Mouse (Mus musculus) ES-Bruce4 (cell line): ENCODE measurements around the gene Bckdha. TPM values are rescaled to one million over a fixed set of nuclear protein-coding genes. Genes with fewer than 3 reads are reported as not detected.

ENCODE experiments used
- H3K27ac ChIP-seq: 2 replicates; pipeline ENCODE4 v1.5.1; 2012; ENCODE audit warnings: low read length, inconsistent platforms; ENCODE audit not compliant: insufficient read depth
- H3K27me3 ChIP-seq: 2 replicates; pipeline ENCODE4 v1.6.1; 2012; ENCODE audit warnings: mild to moderate bottlenecking, low read length, inconsistent platforms; ENCODE audit not compliant: control insufficient read depth, poor library complexity, insufficient read depth, severe bottlenecking
- H3K36me3 ChIP-seq: 2 replicates; pipeline ENCODE4 v1.6.1; 2012; ENCODE audit warnings: inconsistent platforms, mild to moderate bottlenecking, low read length, moderate library complexity; ENCODE audit not compliant: control insufficient read depth, poor library complexity, insufficient read depth, severe bottlenecking
- H3K4me1 ChIP-seq: one replicate; pipeline ENCODE4 v1.8.1; 2011; ENCODE audit warnings: low read length; ENCODE audit not compliant: control insufficient read depth, insufficient read depth
- H3K4me3 ChIP-seq: 2 replicates; pipeline ENCODE4 v1.5.1; 2011; ENCODE audit warnings: low read depth, mild to moderate bottlenecking, low read length
- H3K9ac ChIP-seq: 2 replicates; pipeline ENCODE4 v1.6.1; 2012; ENCODE audit warnings: low read depth, mild to moderate bottlenecking, inconsistent platforms; ENCODE audit not compliant: poor library complexity, severe bottlenecking
- H3K9me3 ChIP-seq: replicated peaks from 2 replicates; pipeline ENCODE4 v1.6.1; 2012; ENCODE audit warnings: mild to moderate bottlenecking, low read length, inconsistent platforms; ENCODE audit not compliant: control insufficient read depth, poor library complexity, insufficient read depth, severe bottlenecking
- CTCF ChIP-seq: IDR thresholded peaks from one replicate; pipeline ENCODE4 v1.8.1; 2011; ENCODE audit warnings: low read depth, low read length
- EP300 ChIP-seq: IDR thresholded peaks from 2 replicates; pipeline ENCODE4 v1.6.1; 2011; ENCODE audit warnings: low read depth, low read length; ENCODE audit not compliant: insufficient read depth
- POLR2A ChIP-seq: IDR thresholded peaks from one replicate; pipeline ENCODE4 v1.8.1; 2011; ENCODE audit warnings: low read length; ENCODE audit not compliant: insufficient read depth
- polyA plus RNA-seq: library from polyadenylated mRNA; stranded (reverse); fragments of >200 nt; gene quantifications from 2 replicates; pipeline ENCODE4 v1.2.4, GENCODE M21; 2011; ENCODE audit warnings: low read depth; ENCODE audit not compliant: missing spikeins, insufficient read depth, insufficient read length

The Bckdha gene
- polyA plus RNA-seq, 1 experiment, result 26.1 TPM

GRCm38 (mm10) chr7:25703793-25704494 is 45.2 kb upstream of the Bckdha start:
- no peak overlapping the region for H3K9ac ChIP-seq
- H3K4me3 ChIP-seq, result no peak overlapping the region
- 0 out of 2 replicates have a peak, but pooled peaks cover 3% of the 10 kb centered on the region for H3K9me3 ChIP-seq

GRCm38 (mm10) chr7:25702350-25702749 is 43.6 kb upstream of the Bckdha start:
- Histone ChIP-seq H3K9ac (no peak overlapping the region), H3K27ac (no peak overlapping the region)
- TF ChIP-seq CTCF (no peak), POLR2A (no peak), EP300 (no peak)

More at GRCm38 (mm10) chr7:25703793-25704494, 45.2 kb upstream of the Bckdha start:
- Histone ChIP-seq H3K4me1 (no peaks in the 10 kb centered on the region), H3K27ac (no peak overlapping the region), H3K27me3 (no peaks in the 10 kb centered on the region), H3K36me3 (no peaks in the 10 kb centered on the region)
- TF ChIP-seq POLR2A (no peak), CTCF (no peak), EP300 (no peak)

GRCm38 (mm10) chr7:25700732-25701131 is 42.0 kb upstream of the Bckdha start:
- Histone ChIP-seq H3K36me3 (no peaks in the 10 kb centered on the region), H3K9me3 (0 out of 2 replicates have a peak, but pooled peaks cover 3% of the 10 kb centered on the region), H3K27ac (no peak overlapping the region), H3K27me3 (no peaks in the 10 kb centered on the region), H3K9ac (no peak overlapping the region), H3K4me3 (no peak overlapping the region), H3K4me1 (no peaks in the 10 kb centered on the region)
- TF ChIP-seq EP300, result no peak
- TF ChIP-seq POLR2A, result no peak
- peak; percentile 77 for TF ChIP-seq CTCF

More at GRCm38 (mm10) chr7:25702350-25702749, 43.6 kb upstream of the Bckdha start:
- Histone ChIP-seq H3K27me3 (no peaks in the 10 kb centered on the region), H3K36me3 (no peaks in the 10 kb centered on the region), H3K4me1 (no peaks in the 10 kb centered on the region), H3K9me3 (0 out of 2 replicates have a peak, but pooled peaks cover 3% of the 10 kb centered on the region), H3K4me3 (no peak overlapping the region)

GRCm38 (mm10) chr7:25699851-25700250 is 41.1 kb upstream of the Bckdha start:
- Histone ChIP-seq H3K4me1 (no peaks in the 10 kb centered on the region), H3K9ac (no peak overlapping the region), H3K9me3 (0 out of 2 replicates have a peak, but pooled peaks cover 3% of the 10 kb centered on the region), H3K4me3 (no peak overlapping the region), H3K27me3 (no peaks in the 10 kb centered on the region), H3K36me3 (no peaks in the 10 kb centered on the region), H3K27ac (no peak overlapping the region)
- TF ChIP-seq CTCF (peak; percentile 29), EP300 (no peak)

DNA sequence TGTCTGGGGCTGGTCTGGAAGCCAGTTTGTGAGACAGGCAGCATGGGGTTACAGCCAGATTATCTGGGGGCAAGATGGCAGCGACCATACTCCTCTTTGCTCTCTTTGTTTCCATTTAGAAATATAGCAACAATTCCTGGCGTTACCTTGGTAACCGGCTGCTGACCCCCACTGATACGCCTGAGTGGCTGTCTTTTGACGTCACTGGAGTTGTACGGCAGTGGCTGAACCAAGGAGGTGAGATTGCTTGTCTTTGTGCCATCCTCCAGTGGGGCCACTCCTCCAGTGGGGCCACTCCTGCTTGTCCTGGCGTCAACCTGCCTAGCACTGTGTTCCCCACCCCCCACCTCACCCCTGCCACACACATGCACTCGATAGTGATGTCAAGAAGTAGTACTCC is 35.3 kb upstream of the Bckdha start:
- H3K27me3 ChIP-seq, result no peaks in the 10 kb centered on the region
- TF ChIP-seq EP300, result no peak
- no peak for TF ChIP-seq POLR2A
- no peak for TF ChIP-seq CTCF
- no peak overlapping the region for H3K27ac ChIP-seq
- H3K9ac ChIP-seq, result no peak overlapping the region
- no peaks in the 10 kb centered on the region for H3K36me3 ChIP-seq
- H3K4me1 ChIP-seq, result no peaks in the 10 kb centered on the region
- no peak overlapping the region for H3K4me3 ChIP-seq
- no peaks in the 10 kb centered on the region for H3K9me3 ChIP-seq

DNA sequence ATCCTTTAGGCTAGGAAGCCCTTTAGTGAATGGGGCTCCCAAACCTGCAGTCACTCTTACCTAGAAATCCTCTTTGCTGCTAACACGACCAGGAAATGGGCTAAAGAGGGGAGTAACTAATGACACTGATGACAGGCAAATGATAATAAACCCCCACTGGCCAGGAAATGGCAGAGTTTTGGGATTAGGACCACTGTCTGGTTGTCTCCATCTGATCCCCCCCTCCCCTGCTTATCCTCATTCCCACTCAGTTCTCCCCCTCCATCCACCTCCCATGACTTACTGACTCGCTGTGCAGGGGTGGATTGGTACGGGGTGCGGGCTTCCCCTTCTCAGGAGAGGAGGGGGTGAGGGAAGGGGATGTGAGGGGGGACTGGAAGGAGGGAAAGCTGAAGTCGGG is 31.3 kb upstream of the Bckdha start:
- Histone ChIP-seq H3K4me3 (no peak overlapping the region), H3K27me3 (no peaks in the 10 kb centered on the region), H3K4me1 (no peaks in the 10 kb centered on the region), H3K36me3 (no peaks in the 10 kb centered on the region), H3K9ac (no peak overlapping the region), H3K9me3 (no peaks in the 10 kb centered on the region), H3K27ac (no peak overlapping the region)
- no peak for TF ChIP-seq POLR2A
- TF ChIP-seq EP300, result no peak
- no peak for TF ChIP-seq CTCF
